In the genomic region with DNA sequence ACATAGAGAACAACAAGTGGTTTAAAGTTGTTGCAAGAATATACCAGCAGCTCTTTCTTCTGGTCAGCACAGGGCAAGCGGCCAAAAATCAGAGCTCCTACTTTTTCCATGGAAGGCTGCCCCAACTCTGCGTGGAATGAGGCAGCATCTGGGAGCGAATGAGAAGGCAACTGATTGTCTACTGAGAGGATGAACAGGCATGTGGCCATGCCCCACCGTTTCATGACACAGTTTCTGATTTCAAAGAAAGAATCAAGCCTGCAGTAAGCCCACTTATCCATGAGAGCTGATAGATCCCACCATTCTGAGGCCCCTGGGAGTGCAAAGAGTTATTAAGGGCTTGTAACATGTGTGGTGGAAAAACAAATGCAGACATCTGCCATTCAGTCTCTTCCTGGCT, we compare ENCODE assay signal across 10 mouse cellular contexts.
DNase-seq lines count a peak whose midpoint lies in the region; ATAC-seq and TF ChIP-seq lines count a peak whose summit lies in the region.
"Had no signal": no experiment of that assay in that cellular context is flagged by ENCODE, and none has a peak within 500 bp of the region (broad histone marks: within the 10 kb centered on the region; RNA-seq: fewer than 3 reads in every experiment).

No protein-coding gene starts in this region.

- no peak overlapping the region for H3K4me2 ChIP-seq in hindbrain, embryonic 16.5 days (ENCODE audit: low read length)
- no peak overlapping the region for H3K4me2 ChIP-seq in hindbrain, embryonic 11.5 days (replicated peaks; ENCODE audit: low read depth, low read length)
- H3K4me2 ChIP-seq in intestine, postnatal 0 days (replicated peaks; ENCODE audit: low read depth): no peak overlapping the region
- H3K4me2 ChIP-seq: neural tube, embryonic 15.5 days had no signal

- no peak for TF ChIP-seq POLR2A in heart, adult 2 months (IDR thresholded peaks at IDR 0.05; ENCODE audit: insufficient read depth, low read depth, low read length)

- no peaks in the 10 kb centered on the region for H3K36me3 ChIP-seq in hindbrain, embryonic 16.5 days (ENCODE audit: control insufficient read depth, insufficient read depth, low read length)
- no peaks in the 10 kb centered on the region for H3K36me3 ChIP-seq in hindbrain, embryonic 11.5 days (ENCODE audit: control insufficient read depth, insufficient read depth, low read length)
- peaks cover 22% of the 10 kb centered on the region for H3K36me3 ChIP-seq in heart, adult 2 months (ENCODE audit: control insufficient read depth, insufficient read depth, low read length)
- no peaks in the 10 kb centered on the region for H3K36me3 ChIP-seq in intestine, postnatal 0 days (ENCODE audit: control insufficient read depth, insufficient read depth)
- H3K36me3 ChIP-seq: neural tube, embryonic 15.5 days had no signal

- ATAC-seq in hindbrain, embryonic 16.5 days: peak; percentile 54; the same call in 1 of the 2 replicates
- no peak for ATAC-seq in hindbrain, embryonic 11.5 days (ENCODE audit: low FRiP score)
- no peak for ATAC-seq in intestine, postnatal 0 days
- ATAC-seq in activated CD4-positive, CD25-positive, alpha-beta regulatory T cell, adult 4 months: no peak
- ATAC-seq: liver, postnatal 0 days had no signal

- intact Hi-C loops in heart, adult 2 months (cut with DNase I): no loop called here

- 0 out of 2 replicates have a peak, but pooled peaks cover 3% of the 10 kb centered on the region for H3K4me1 ChIP-seq in hindbrain, embryonic 16.5 days (ENCODE audit: control insufficient read depth, insufficient read depth, low read depth, low read length)
- no peaks in the 10 kb centered on the region for H3K4me1 ChIP-seq in hindbrain, embryonic 11.5 days (replicated peaks; ENCODE audit: control insufficient read depth, insufficient read depth, low read length)
- H3K4me1 ChIP-seq in heart, adult 2 months (ENCODE audit: control insufficient read depth, insufficient read depth, low read length): peaks cover 5% of the 10 kb centered on the region
- no peaks in the 10 kb centered on the region for H3K4me1 ChIP-seq in intestine, postnatal 0 days (replicated peaks; ENCODE audit: control insufficient read depth, insufficient read depth, low read length)
- H3K4me1 ChIP-seq: neural tube, embryonic 15.5 days had no signal

- WGBS in hindbrain, embryonic 16.5 days: 61% methylated on average over 4 of the region's 4 CpGs
- 77% methylated on average over 4 of the region's 4 CpGs for WGBS in hindbrain, embryonic 11.5 days
- 28% methylated on average over 4 of the region's 4 CpGs for WGBS in heart, adult 2 months
- WGBS in intestine, postnatal 0 days: 73% methylated on average over 4 of the region's 4 CpGs

- no peaks in the 10 kb centered on the region for H3K9me3 ChIP-seq in hindbrain, embryonic 16.5 days (ENCODE audit: control insufficient read depth, low read length)
- no peaks in the 10 kb centered on the region for H3K9me3 ChIP-seq in hindbrain, embryonic 11.5 days (ENCODE audit: control insufficient read depth, low read length)
- no peaks in the 10 kb centered on the region for H3K9me3 ChIP-seq in intestine, postnatal 0 days (ENCODE audit: control insufficient read depth)
- H3K9me3 ChIP-seq: neural tube, embryonic 15.5 days had no signal

- H3K79me2 ChIP-seq in heart, adult 2 months (replicated peaks; ENCODE audit: control insufficient read depth, insufficient read depth, low read length): no peaks in the 10 kb centered on the region; the same call in 1 of the 2 replicates

- TF ChIP-seq CTCF in heart, adult 2 months (IDR thresholded peaks at IDR 0.05): no peak
- TF ChIP-seq CTCF in intestine, postnatal 0 days (IDR thresholded peaks at IDR 0.05; ENCODE audit: low read depth): no peak

- no peak overlapping the region for H3K27ac ChIP-seq in hindbrain, embryonic 16.5 days (ENCODE audit: low read depth, low read length)
- H3K27ac ChIP-seq in hindbrain, embryonic 11.5 days (ENCODE audit: low read depth, low read length): no peak overlapping the region
- no peak overlapping the region for H3K27ac ChIP-seq in heart, adult 2 months
- H3K27ac ChIP-seq in intestine, postnatal 0 days (ENCODE audit: low read depth, low read length): no peak overlapping the region
- H3K27ac ChIP-seq: neural tube, embryonic 15.5 days had no signal

- no peak overlapping the region for H3K4me3 ChIP-seq in hindbrain, embryonic 16.5 days (ENCODE audit: low read length)
- no peak overlapping the region for H3K4me3 ChIP-seq in hindbrain, embryonic 11.5 days (ENCODE audit: low read depth, low read length)
- H3K4me3 ChIP-seq in heart, adult 2 months: no peak overlapping the region
- H3K4me3 ChIP-seq in intestine, postnatal 0 days (ENCODE audit: low read depth, low read length): no peak overlapping the region
- H3K4me3 ChIP-seq: neural tube, embryonic 15.5 days had no signal

- no peak for TF ChIP-seq EP300 in heart, adult 2 months (IDR thresholded peaks at IDR 0.05; ENCODE audit: insufficient read depth, low read depth, low read length)

- H3K27me3 ChIP-seq in hindbrain, embryonic 16.5 days (replicated peaks; ENCODE audit: control insufficient read depth, insufficient read depth, low read length): no peaks in the 10 kb centered on the region
- H3K27me3 ChIP-seq in hindbrain, embryonic 11.5 days (ENCODE audit: control insufficient read depth, insufficient read depth, low read length): no peaks in the 10 kb centered on the region
- no peaks in the 10 kb centered on the region for H3K27me3 ChIP-seq in heart, adult 2 months (ENCODE audit: control insufficient read depth, insufficient read depth, low read length)
- H3K27me3 ChIP-seq in intestine, postnatal 0 days (replicated peaks; ENCODE audit: control insufficient read depth, insufficient read depth, low read length): no peaks in the 10 kb centered on the region
- H3K27me3 ChIP-seq: neural tube, embryonic 15.5 days had no signal

- H3K9ac ChIP-seq in hindbrain, embryonic 16.5 days (ENCODE audit: low read depth, low read length): no peak overlapping the region
- H3K9ac ChIP-seq in hindbrain, embryonic 11.5 days (ENCODE audit: low read depth, low read length): no peak overlapping the region
- no peak overlapping the region for H3K9ac ChIP-seq in heart, adult 2 months (ENCODE audit: low read depth, low read length)
- H3K9ac ChIP-seq in intestine, postnatal 0 days (ENCODE audit: low read depth, low read length): no peak overlapping the region
- H3K9ac ChIP-seq: liver, postnatal 0 days; neural tube, embryonic 15.5 days had no signal

- DNase-seq in hindbrain, embryonic 11.5 days (ENCODE audit: low spot score): no peak
- DNase-seq in adipocyte (ENCODE audit: low spot score): peak; percentile 69
- peak; percentile 58 to 64 for DNase-seq in heart, adult 2 months
- peak; percentile 22 to 29 for DNase-seq in kidney, postnatal 4 days
- no peak for DNase-seq in right cerebral cortex, adult 18-20 months
- DNase-seq: liver, postnatal 0 days had no signal

Comparison
In these comparisons a context has a peak if more than half of its experiments do, and no peak if none do; other contexts are left out.
1. DNase-seq: peak in adipocyte (single experiment), heart, adult 2 months (2 of 2) and kidney, postnatal 4 days (2 of 2); none in hindbrain, embryonic 11.5 days (single experiment) and right cerebral cortex, adult 18-20 months (single experiment).